Mouse (Mus musculus) kidney, embryonic 16.5 days (tissue): ENCODE data around the gene Tgm1. TPM values are rescaled to one million over a fixed set of nuclear protein-coding genes. Genes with fewer than 3 reads are reported as not detected.
A peak's percentile ranks its signal among the peaks of the same experiment; 100 is the strongest.

Experiments used
- ATAC-seq: fragments of 200-750 bp; cut with Nextera tagmentation; 2 replicates; pipeline ENCODE4 v1.8.0; 2017; ENCODE audit warnings: moderate TSS enrichment; ENCODE audit not compliant: low FRiP score, low TSS enrichment
- H3K27ac ChIP-seq: fragments of 300-500 bp; sonication (generic); 2 replicates; pipeline ENCODE4 v1.5.1; 2014; ENCODE audit warnings: low read length
- H3K27me3 ChIP-seq: fragments of 300-500 bp; sonication (generic); 2 replicates; pipeline ENCODE4 v1.6.1; 2014; ENCODE audit warnings: low read length, control low read depth, mixed read lengths; ENCODE audit not compliant: insufficient read depth
- H3K36me3 ChIP-seq: fragments of 300-500 bp; sonication (generic); 2 replicates; pipeline ENCODE4 v1.6.1; 2014; ENCODE audit warnings: low read length, control low read depth, mixed read lengths; ENCODE audit not compliant: insufficient read depth
- H3K4me1 ChIP-seq: fragments of 300-500 bp; sonication (generic); 2 replicates; pipeline ENCODE4 v1.6.1; 2014; ENCODE audit warnings: low read length, control low read depth, mixed read lengths; ENCODE audit not compliant: insufficient read depth
- H3K4me2 ChIP-seq: fragments of 300-500 bp; sonication (generic); replicated peaks from 2 replicates; pipeline ENCODE4 v1.6.1; 2014; ENCODE audit warnings: low read depth, low read length
- H3K4me3 ChIP-seq: fragments of 300-500 bp; sonication (generic); 2 replicates; pipeline ENCODE4 v1.5.1; 2014; ENCODE audit warnings: mild to moderate bottlenecking, low read length
- H3K9ac ChIP-seq: fragments of 300-500 bp; sonication (generic); replicated peaks from 2 replicates; pipeline ENCODE4 v1.6.1; 2014; ENCODE audit warnings: low read length
- H3K9me3 ChIP-seq: fragments of 300-500 bp; sonication (generic); 2 replicates; pipeline ENCODE4 v1.6.1; 2016; ENCODE audit warnings: low read length, control low read depth
- WGBS: fragments of 180-500 bp; shearing (Covaris S2); extraction: QIAGEN DNeasy Blood & Tissue Kit; methylation state at CpG from one replicate; pipeline ENCODE4 v1.1.7; 2014; 5-methylcytosine and 5-hydroxymethylcytosine counted together
- polyA plus RNA-seq: library from polyadenylated mRNA; unstranded; fragments of >200 nt; fragmentation: Nextera tagmentation; extraction: Ambion mirVana; gene quantifications from 2 replicates; pipeline ENCODE4 v1.2.1, GENCODE M21; 2015

Gene Tgm1
- polyA plus RNA-seq, 1 experiment from 2014 or later: 2.9 TPM

DNA sequence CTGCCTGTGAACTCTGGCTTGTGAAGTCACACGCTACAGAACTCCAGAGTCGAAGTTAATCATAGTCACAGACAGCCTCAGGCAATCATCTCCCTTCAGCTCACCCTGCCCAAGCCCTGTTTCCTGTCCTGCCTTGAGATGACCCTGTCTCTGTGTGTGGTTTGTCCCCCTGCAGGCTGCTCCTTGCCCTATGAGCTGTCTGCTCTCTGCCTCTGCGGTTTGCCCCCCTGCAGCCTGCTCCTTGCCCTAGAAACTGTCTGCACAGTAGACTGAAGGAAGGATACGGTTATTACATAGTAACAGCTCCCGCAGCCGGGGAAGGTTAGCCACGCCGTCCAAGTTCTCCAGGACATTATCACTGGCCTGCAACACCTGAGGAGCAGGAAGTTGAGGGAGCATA lies 3.2 kb upstream of the Tgm1 start:
- H3K4me1 ChIP-seq: peaks cover 13% of the 10 kb centered on the region
- H3K9me3 ChIP-seq: no peaks in the 10 kb centered on the region
- H3K36me3 ChIP-seq: peaks cover 17% of the 10 kb centered on the region; the same call in 1 of the 2 replicates
- WGBS: 69% methylated on average over 8 of the region's 8 CpGs
- no peak overlapping the region for H3K9ac ChIP-seq
- ATAC-seq: peak; percentile 24
- peaks cover 13% of the 10 kb centered on the region for H3K27me3 ChIP-seq
- no peak overlapping the region for H3K4me3 ChIP-seq
- no peak overlapping the region for H3K27ac ChIP-seq
- no peak overlapping the region for H3K4me2 ChIP-seq

DNA sequence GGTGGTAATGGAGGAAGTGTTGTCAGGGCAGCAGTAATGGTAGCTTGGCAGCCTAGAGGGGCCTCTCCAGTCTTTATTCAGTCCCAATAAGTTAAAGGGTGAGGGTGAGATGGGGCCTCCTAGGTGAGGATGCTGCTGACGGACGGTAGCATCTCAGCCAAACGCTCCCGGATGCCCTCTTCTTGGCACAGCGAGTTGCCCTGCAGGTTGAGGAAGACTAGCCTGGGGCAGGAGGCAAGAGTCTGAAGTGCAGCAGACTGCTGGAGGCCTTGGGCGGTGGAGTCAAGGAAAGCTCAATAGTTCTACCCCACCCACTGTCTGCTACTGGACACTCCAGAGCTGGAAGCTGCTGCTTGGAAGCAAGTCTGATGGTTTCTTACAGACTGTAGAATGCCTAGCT lies 2.5 kb upstream of the Tgm1 start:
- H3K4me2 ChIP-seq: no peak overlapping the region
- peaks cover 11% of the 10 kb centered on the region for H3K4me1 ChIP-seq

DNA sequence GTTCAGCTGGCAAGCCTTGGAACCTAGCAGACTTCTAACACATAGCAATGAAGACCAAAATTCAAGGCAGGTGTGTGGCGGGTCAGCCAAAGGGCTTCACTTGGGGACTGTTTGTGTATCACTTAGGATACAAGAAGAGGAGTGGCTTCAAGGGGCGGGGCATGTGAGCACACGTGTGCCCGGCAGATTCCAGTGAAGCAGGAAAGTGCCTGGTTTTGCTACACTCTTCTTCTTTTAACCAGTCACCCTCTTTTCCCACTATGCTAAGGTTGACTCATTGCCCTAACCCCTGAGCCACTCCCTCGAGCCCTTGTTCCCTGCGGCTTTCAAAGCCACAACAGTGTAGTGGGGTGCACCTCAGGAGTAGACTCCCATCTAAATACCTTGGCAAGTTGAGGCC lies 1.2 kb upstream of the Tgm1 start:
- Histone ChIP-seq H3K4me3 (no peak overlapping the region), H3K27me3 (peaks cover 15% of the 10 kb centered on the region), H3K4me2 (no peak overlapping the region), H3K4me1 (peaks cover 6% of the 10 kb centered on the region; the same call in 1 of the 2 replicates), H3K27ac (no peak overlapping the region), H3K9me3 (no peaks in the 10 kb centered on the region), H3K9ac (no peak overlapping the region), H3K36me3 (peaks cover 12% of the 10 kb centered on the region; the same call in 1 of the 2 replicates)
- ATAC-seq: no peak
- WGBS: 40% methylated on average over 6 of the region's 6 CpGs

More for the DNA sequence above, 2.5 kb upstream of the Tgm1 start:
- H3K36me3 ChIP-seq: peaks cover 17% of the 10 kb centered on the region; the same call in 1 of the 2 replicates
- H3K27ac ChIP-seq: 0 out of 2 replicates have a peak overlapping the region, but pooled peaks have one; percentile 35
- H3K9me3 ChIP-seq: no peaks in the 10 kb centered on the region
- ATAC-seq: no peak
- no peak overlapping the region for H3K4me3 ChIP-seq
- WGBS: 91% methylated on average over 6 of the region's 6 CpGs
- H3K27me3 ChIP-seq: peaks cover 15% of the 10 kb centered on the region
- no peak overlapping the region for H3K9ac ChIP-seq

GRCm38 (mm10) chr14:55713007-55713728 lies 558 bp downstream of the Tgm1 start:
- Histone ChIP-seq H3K4me2 (peak overlapping the region; percentile 53), H3K27me3 (peaks cover 15% of the 10 kb centered on the region), H3K4me3 (peak overlapping the region; percentile 31), H3K9me3 (no peaks in the 10 kb centered on the region), H3K9ac (peak overlapping the region; percentile 58; the same call in 1 of the 2 replicates), H3K36me3 (peaks cover 2% of the 10 kb centered on the region; the same call in 1 of the 2 replicates), H3K4me1 (peaks cover 6% of the 10 kb centered on the region; the same call in 1 of the 2 replicates), H3K27ac (0 out of 2 replicates have a peak overlapping the region, but pooled peaks have one; percentile 25)
- 12% methylated on average over 24 of the region's 25 CpGs for WGBS
- ATAC-seq: peak; percentile 47

DNA sequence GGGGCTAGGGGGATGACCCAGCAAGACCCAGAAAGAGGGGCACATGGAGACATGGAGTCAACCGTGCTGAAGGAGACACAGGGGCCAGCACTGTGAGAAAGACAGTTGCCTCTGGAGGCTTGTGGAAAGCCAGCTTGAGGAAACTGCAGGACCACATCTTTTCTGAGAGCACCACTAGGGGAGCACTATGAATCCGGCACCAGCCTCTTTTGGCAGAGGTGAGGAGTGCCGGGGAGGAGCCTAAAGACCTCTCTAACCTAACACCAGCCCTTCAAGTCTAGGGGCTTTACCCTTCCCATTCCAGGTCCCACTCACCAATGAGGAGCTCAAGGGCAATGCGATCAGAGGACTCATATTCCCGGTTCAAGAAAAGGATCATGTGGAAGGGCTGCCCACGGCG lies 1.9 kb downstream of the Tgm1 start:
- ATAC-seq: no peak

GRCm38 (mm10) chr14:55709509-55709908 lies 4.2 kb downstream of the Tgm1 start:
- no peak for ATAC-seq
- Histone ChIP-seq H3K36me3 (no peaks in the 10 kb centered on the region), H3K9ac (no peak overlapping the region), H3K4me1 (peaks cover 6% of the 10 kb centered on the region; the same call in 1 of the 2 replicates), H3K27ac (no peak overlapping the region), H3K27me3 (peaks cover 15% of the 10 kb centered on the region), H3K4me3 (no peak overlapping the region), H3K4me2 (no peak overlapping the region), H3K9me3 (no peaks in the 10 kb centered on the region)
- 89% methylated on average over 4 of the region's 4 CpGs for WGBS

More for the DNA sequence above, 1.9 kb downstream of the Tgm1 start:
- no peak overlapping the region for H3K4me2 ChIP-seq
- peaks cover 15% of the 10 kb centered on the region for H3K27me3 ChIP-seq
- peaks cover 6% of the 10 kb centered on the region; the same call in 1 of the 2 replicates for H3K4me1 ChIP-seq
- H3K4me3 ChIP-seq: no peak overlapping the region
- H3K9me3 ChIP-seq: no peaks in the 10 kb centered on the region
- WGBS: 80% methylated on average over 7 of the region's 7 CpGs
- H3K27ac ChIP-seq: no peak overlapping the region
- H3K36me3 ChIP-seq: no peaks in the 10 kb centered on the region; the same call in 1 of the 2 replicates
- H3K9ac ChIP-seq: no peak overlapping the region

DNA sequence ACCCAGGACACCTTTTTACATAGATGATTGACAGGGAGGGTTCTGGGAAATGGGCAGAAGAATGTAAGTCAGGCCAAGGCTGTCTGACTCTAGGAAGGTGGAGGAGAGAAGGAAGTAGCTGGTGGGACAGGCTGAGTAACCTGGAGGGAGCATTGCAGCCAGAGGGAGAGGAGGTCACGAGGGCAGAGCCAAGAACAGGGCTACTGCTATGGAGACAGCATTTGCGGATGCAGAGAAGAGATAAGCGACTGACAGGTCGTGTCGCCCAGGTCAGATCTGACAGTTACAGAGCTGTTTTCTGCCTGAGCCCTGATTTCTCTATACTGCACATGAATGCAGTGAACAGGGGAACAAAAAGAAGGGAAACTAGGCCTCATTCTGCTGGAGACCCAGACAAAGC lies 6.3 kb downstream of the Tgm1 start:
- no peak overlapping the region for H3K4me3 ChIP-seq
- H3K36me3 ChIP-seq: no peaks in the 10 kb centered on the region
- no peaks in the 10 kb centered on the region for H3K9me3 ChIP-seq
- ATAC-seq: no peak
- peaks cover 6% of the 10 kb centered on the region; the same call in 1 of the 2 replicates for H3K4me1 ChIP-seq
- H3K9ac ChIP-seq: no peak overlapping the region
- H3K27me3 ChIP-seq: peaks cover 4% of the 10 kb centered on the region
- H3K27ac ChIP-seq: no peak overlapping the region
- WGBS: 85% methylated on average over 5 of the region's 5 CpGs
- H3K4me2 ChIP-seq: no peak overlapping the region

GRCm38 (mm10) chr14:55706051-55706600 lies 7.6 kb downstream of the Tgm1 start:
- Histone ChIP-seq H3K27me3 (no peaks in the 10 kb centered on the region), H3K9me3 (no peaks in the 10 kb centered on the region), H3K4me3 (no peak overlapping the region), H3K9ac (no peak overlapping the region), H3K36me3 (no peaks in the 10 kb centered on the region), H3K27ac (no peak overlapping the region), H3K4me2 (no peak overlapping the region), H3K4me1 (peaks cover 6% of the 10 kb centered on the region; the same call in 1 of the 2 replicates)
- 90% methylated on average over 8 of the region's 8 CpGs for WGBS
- no peak for ATAC-seq

DNA sequence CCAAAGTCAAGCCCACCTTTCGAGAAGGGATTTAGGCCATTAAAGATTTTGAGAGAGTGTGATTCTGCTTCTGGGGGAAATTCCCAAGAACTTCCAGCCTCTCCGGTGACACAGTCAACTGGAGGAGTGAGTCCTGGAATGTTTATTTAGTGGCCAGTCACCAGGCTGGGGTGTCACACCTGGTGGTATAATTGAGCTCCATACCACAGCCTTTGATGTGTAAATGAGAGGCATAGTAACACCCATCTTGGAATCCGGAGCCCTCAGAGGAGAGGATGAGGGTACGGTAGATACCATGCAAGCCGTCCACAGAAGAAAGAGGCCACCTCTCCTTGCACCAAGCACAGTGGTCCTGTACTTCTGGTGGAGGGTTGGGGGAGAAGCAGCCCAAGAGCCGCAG lies 11.0 kb downstream of the Tgm1 start:
- no peak for ATAC-seq
- Histone ChIP-seq H3K4me2 (no peak overlapping the region), H3K36me3 (no peaks in the 10 kb centered on the region), H3K4me3 (no peak overlapping the region), H3K9ac (no peak overlapping the region), H3K27ac (no peak overlapping the region), H3K9me3 (no peaks in the 10 kb centered on the region), H3K27me3 (no peaks in the 10 kb centered on the region), H3K4me1 (peaks cover 16% of the 10 kb centered on the region; the same call in 1 of the 2 replicates)
- WGBS: 36% methylated on average over 6 of the region's 6 CpGs

DNA sequence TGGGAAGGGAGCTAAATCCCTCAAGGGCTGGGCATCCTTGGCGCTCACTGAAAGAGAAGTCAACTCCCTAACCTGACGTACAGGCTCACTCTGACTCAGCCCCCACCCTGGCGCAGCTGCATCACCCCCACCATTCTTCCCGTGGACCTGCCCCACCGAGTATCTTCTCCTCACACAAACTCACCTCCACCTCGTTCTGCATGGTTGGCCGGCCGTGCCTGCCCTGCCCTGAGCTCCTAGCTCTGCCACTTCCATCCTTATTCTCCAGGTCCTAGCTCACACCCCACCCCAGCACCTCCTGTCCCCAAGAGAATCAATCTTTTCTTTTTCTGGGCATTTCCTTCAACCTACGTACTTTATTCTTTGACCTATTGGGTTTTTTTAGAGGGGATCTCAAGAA lies 12.6 kb downstream of the Tgm1 start:
- H3K9me3 ChIP-seq: no peaks in the 10 kb centered on the region
- peaks cover 16% of the 10 kb centered on the region; the same call in 1 of the 2 replicates for H3K4me1 ChIP-seq
- 30% methylated on average over 9 of the region's 9 CpGs for WGBS
- no peak overlapping the region for H3K4me2 ChIP-seq
- no peak overlapping the region for H3K27ac ChIP-seq
- H3K36me3 ChIP-seq: no peaks in the 10 kb centered on the region
- no peak overlapping the region for H3K4me3 ChIP-seq
- H3K27me3 ChIP-seq: no peaks in the 10 kb centered on the region
- ATAC-seq: peak; percentile 71
- no peak overlapping the region for H3K9ac ChIP-seq
